Mouse (Mus musculus): ENCODE measurements around the gene Cavin3.

DNA sequence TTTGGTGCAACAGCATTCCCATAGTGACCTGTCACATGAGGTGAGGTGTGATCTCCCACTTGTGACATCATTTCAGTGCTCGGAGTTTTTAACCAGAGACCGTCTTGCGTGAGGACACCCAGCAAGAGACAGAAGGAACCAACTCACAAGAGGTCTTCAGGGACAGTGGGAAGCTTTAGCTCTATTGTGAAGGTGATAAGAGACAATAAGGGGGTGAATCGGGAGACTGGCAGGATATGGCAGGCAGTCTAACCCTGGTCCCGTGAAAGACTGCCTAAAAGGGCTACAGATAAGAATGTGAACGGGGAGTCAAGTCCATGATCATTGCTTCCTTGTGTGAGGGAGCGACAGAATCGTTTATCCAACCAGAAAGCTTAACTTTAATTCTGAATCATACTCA, 3.8 kb downstream of the Cavin3 start:
- TF ChIP-seq CTCF (IDR thresholded peaks at IDR 0.05; ENCODE audit: low read depth) (no peak), EP300 (IDR thresholded peaks at IDR 0.05; ENCODE audit: low read depth) (no peak)
